Mouse (Mus musculus) ES-E14 (cell line): ENCODE data around the gene Ugt1a8. TPM values are rescaled to one million over a fixed set of nuclear protein-coding genes. Genes with fewer than 3 reads are reported as not detected.

ENCODE experiments used
- DNase-seq: peaks from one replicate; pipeline ENCODE4 v3.0.0-alpha.2; 2013; ENCODE audit warnings: low read depth, low spot score
- H3K27ac ChIP-seq: 2 replicates; pipeline ENCODE4 v1.5.1; 2012; ENCODE audit warnings: low read depth, mild to moderate bottlenecking, low read length, moderate library complexity, mixed read lengths; ENCODE audit not compliant: poor library complexity, insufficient read depth, severe bottlenecking
- H3K36me3 ChIP-seq: 2 replicates; pipeline ENCODE4 v1.6.1; 2012; ENCODE audit warnings: mild to moderate bottlenecking, low read length, moderate library complexity, mixed read lengths; ENCODE audit not compliant: control insufficient read depth, poor library complexity, insufficient read depth, severe bottlenecking
- H3K4me1 ChIP-seq, 2 experiments: fragments of 150-350 bp in 1 of 2; sonication (generic) in 1 of 2; 2 replicates each; pipeline ENCODE4 v1.6.1; 2012; ENCODE audit warnings: low read length in 2 of 2, mild to moderate bottlenecking in 1 of 2, mixed read lengths in 1 of 2; ENCODE audit not compliant: control insufficient read depth in 2 of 2, insufficient read depth in 2 of 2, poor library complexity in 1 of 2
- H3K4me3 ChIP-seq, 2 experiments: fragments of 150-350 bp in 1 of 2; sonication (generic) in 1 of 2; 2 replicates each; pipeline ENCODE4 v1.5.1; 2012; ENCODE audit warnings: low read length in 2 of 2, low read depth in 1 of 2, mild to moderate bottlenecking in 1 of 2, mixed read lengths in 1 of 2; ENCODE audit not compliant: insufficient read depth in 1 of 2, poor library complexity in 1 of 2, severe bottlenecking in 1 of 2
- H3K9ac ChIP-seq: 2 replicates; pipeline ENCODE4 v1.6.1; 2012; ENCODE audit warnings: low read depth, mild to moderate bottlenecking, low read length, mixed read lengths; ENCODE audit not compliant: poor library complexity, insufficient read depth, severe bottlenecking
- H3K9me3 ChIP-seq: fragments of 150-350 bp; sonication (generic); 2 replicates; pipeline ENCODE4 v1.6.1; 2012; ENCODE audit warnings: low read depth, mild to moderate bottlenecking, low read length; ENCODE audit not compliant: control insufficient read depth, insufficient read depth
- CHD2 ChIP-seq: IDR thresholded peaks from 2 replicates; pipeline ENCODE4 v1.6.1; 2014; ENCODE audit warnings: mild to moderate bottlenecking, low read depth, low read length, inconsistent platforms
- HCFC1 ChIP-seq: IDR thresholded peaks from 2 replicates; pipeline ENCODE4 v1.6.1; 2012; ENCODE audit warnings: low read length, inconsistent platforms, borderline replicate concordance; ENCODE audit not compliant: insufficient read depth
- MAFK ChIP-seq: IDR thresholded peaks from 2 replicates; pipeline ENCODE4 v1.6.1; 2014; ENCODE audit warnings: mild to moderate bottlenecking, low read depth, low read length, inconsistent platforms; ENCODE audit not compliant: insufficient read depth
- ZC3H11A ChIP-seq: IDR thresholded peaks from 2 replicates; pipeline ENCODE4 v1.6.1; 2012; ENCODE audit warnings: low read depth, mild to moderate bottlenecking, inconsistent platforms, low read length, borderline replicate concordance
- ZNF384 ChIP-seq: IDR thresholded peaks from 2 replicates; pipeline ENCODE4 v1.6.1; 2012; ENCODE audit warnings: low read depth, low read length, inconsistent platforms
- in situ Hi-C, 2 experiments: fragments of 600-800 bp; cut with MboI; formaldehyde crosslinking; loops; one replicate each; pipeline ENCODE4 v1.15.1; 2025; ENCODE audit warnings: low sequenced_read_pairs in 2 of 2, inconsistent platforms in 1 of 2; ENCODE audit not compliant: unreplicated experiment in 2 of 2
- total RNA-seq: library from RNA; depleted of rRNA; stranded (reverse); fragments of 300-350 nt; gene quantifications from 2 replicates; pipeline ENCODE4 v1.2.3, GENCODE M21; 2012

Ugt1a8 gene
- total RNA-seq, 1 experiment: not detected

- Histone ChIP-seq H3K9me3 (no peaks in the 10 kb centered on the region), H3K4me3 (no peak overlapping the region), H3K27ac (no peak overlapping the region), H3K4me1 (no peaks in the 10 kb centered on the region), H3K36me3 (no peaks in the 10 kb centered on the region), H3K9ac (no peak overlapping the region)
- no peak for DNase-seq
- no peak for TF ChIP-seq HCFC1
- no peak for TF ChIP-seq ZC3H11A
- in situ Hi-C loops: no loop called here
These were observed 138.1 kb downstream of the Ugt1a8 start for GRCm38 (mm10) chr1:88225741-88226140.

GRCm38 (mm10) chr1:88226670-88227379 lies 139.2 kb downstream of the Ugt1a8 start, which contains the start of gene Mroh2a:
TSS of gene Mroh2a (plus strand) at chr1:88226986.
- H3K9me3 ChIP-seq: no peaks in the 10 kb centered on the region
- DNase-seq: no peak
- in situ Hi-C loops: no loop called here

GRCm38 (mm10) chr1:88227482-88227881 lies 139.9 kb downstream of the Ugt1a8 start:
- no peak for TF ChIP-seq ZC3H11A
- TF ChIP-seq HCFC1: no peak
- TF ChIP-seq ZNF384: no peak
- TF ChIP-seq MAFK: no peak
- no peak for TF ChIP-seq CHD2
- H3K36me3 ChIP-seq: no peaks in the 10 kb centered on the region
- no peak overlapping the region for H3K4me3 ChIP-seq
- DNase-seq: no peak
- H3K9me3 ChIP-seq: no peaks in the 10 kb centered on the region
- no peaks in the 10 kb centered on the region for H3K4me1 ChIP-seq
- H3K27ac ChIP-seq: no peak overlapping the region
- no peak overlapping the region for H3K9ac ChIP-seq
- in situ Hi-C loops: no loop called here

More at GRCm38 (mm10) chr1:88226670-88227379, 139.2 kb downstream of the Ugt1a8 start, which contains the start of gene Mroh2a:
- Histone ChIP-seq H3K4me3 (no peak within 1 kb of the TSS), H3K36me3 (no peaks in the 10 kb centered on the region), H3K4me1 (no peaks in the 10 kb centered on the region), H3K27ac (no peak within 1 kb of the TSS), H3K9ac (no peak within 1 kb of the TSS)
- TF ChIP-seq MAFK (no peak), CHD2 (no peak), HCFC1 (no peak), ZNF384 (no peak), ZC3H11A (no peak)

- TF ChIP-seq HCFC1 (no peak), ZC3H11A (no peak), ZNF384 (no peak), MAFK (no peak), CHD2 (no peak)
- no peak overlapping the region for H3K9ac ChIP-seq
- H3K27ac ChIP-seq: no peak overlapping the region
- no peaks in the 10 kb centered on the region for H3K4me1 ChIP-seq
- in situ Hi-C loops: no loop called here
- H3K4me3 ChIP-seq: no peak overlapping the region
- no peak for DNase-seq
- no peaks in the 10 kb centered on the region for H3K9me3 ChIP-seq
- no peaks in the 10 kb centered on the region for H3K36me3 ChIP-seq
These were observed 140.5 kb downstream of the Ugt1a8 start for GRCm38 (mm10) chr1:88228121-88228520.

GRCm38 (mm10) chr1:88229566-88229965 lies 142.0 kb downstream of the Ugt1a8 start:
- DNase-seq: no peak
- no peaks in the 10 kb centered on the region for H3K9me3 ChIP-seq
- in situ Hi-C loops: no loop called here

More at GRCm38 (mm10) chr1:88229566-88229965, 142.0 kb downstream of the Ugt1a8 start:
- H3K4me1 ChIP-seq: no peaks in the 10 kb centered on the region
- H3K9ac ChIP-seq: no peak overlapping the region
- TF ChIP-seq ZNF384 (no peak), MAFK (no peak), HCFC1 (no peak), ZC3H11A (0 out of 2 replicates have a peak, but pooled peaks have one; percentile 18)
- no peak overlapping the region for H3K4me3 ChIP-seq
- H3K36me3 ChIP-seq: no peaks in the 10 kb centered on the region
- no peak overlapping the region for H3K27ac ChIP-seq
